Mouse (Mus musculus): ENCODE measurements at regions not wholly inside any gene's neighbourhood (a gene's known extent, or its start where the extent isn't known, plus 50 kb on each side); places are given as distances from the start of the nearest gene placed in this dataset.
"Not testable (repeated sequence)": the region's sequence is repeated elsewhere in the genome, so short reads cannot be mapped to it uniquely, and the experiment has no call there.

- DNase-seq (ENCODE audit: low read depth, low spot score), result no peak
- H3K36me3 ChIP-seq (ENCODE audit: control insufficient read depth, insufficient read depth, low read length, poor library complexity, severe bottlenecking), result no peaks in the 10 kb centered on the region
Measured at GRCm38 (mm10) chr11:94882687-94883383, 53.2 kb upstream of the Col1a1 start.

DNA sequence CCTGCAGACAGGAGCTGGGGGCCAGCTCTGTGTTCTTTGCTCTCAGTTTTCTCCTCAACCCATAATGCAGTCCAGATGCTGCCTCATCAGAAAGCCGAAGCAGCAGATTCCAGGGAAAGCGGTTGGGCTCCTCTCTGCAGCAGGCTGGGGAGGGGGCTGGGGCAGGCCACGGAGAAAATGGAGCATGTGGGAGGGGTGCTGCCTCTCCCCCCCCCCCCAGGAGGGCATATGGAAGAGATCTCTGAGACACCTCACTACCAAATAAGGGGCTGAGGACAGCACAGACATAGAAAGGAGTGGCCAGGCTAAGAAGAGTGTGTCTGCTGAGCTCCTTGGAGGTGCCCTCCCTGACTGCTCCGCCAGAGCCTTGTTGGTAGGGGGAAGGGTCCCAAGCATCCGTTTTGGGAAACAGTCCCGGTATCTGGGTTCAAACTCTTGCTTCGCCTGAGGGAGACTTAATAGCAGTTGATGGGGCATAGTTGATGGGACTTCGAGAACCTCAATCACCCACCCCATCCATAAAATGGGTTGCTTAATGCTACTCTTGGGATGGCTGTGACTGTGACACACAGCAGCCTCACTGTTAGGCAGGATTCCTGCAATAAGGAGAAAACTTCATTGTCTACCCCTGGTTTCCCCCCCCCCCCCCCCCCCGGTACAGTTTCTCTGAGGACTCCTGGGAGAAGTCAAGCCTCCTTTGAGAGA is 53.9 kb upstream of the Col1a1 start:
- no peak for DNase-seq (ENCODE audit: low read depth, low spot score)
- H3K27me3 ChIP-seq (ENCODE audit: control insufficient read depth, insufficient read depth, low read length, poor library complexity, severe bottlenecking), result no peaks in the 10 kb centered on the region
- H3K36me3 ChIP-seq (ENCODE audit: control insufficient read depth, insufficient read depth, low read length, poor library complexity, severe bottlenecking), result no peaks in the 10 kb centered on the region

More at GRCm38 (mm10) chr11:94882687-94883383, 53.2 kb upstream of the Col1a1 start:
- no peaks in the 10 kb centered on the region for H3K27me3 ChIP-seq (ENCODE audit: control insufficient read depth, insufficient read depth, low read length, poor library complexity, severe bottlenecking)

GRCm38 (mm10) chr11:94880896-94881840 is 54.9 kb upstream of the Col1a1 start:
- no peak for DNase-seq (ENCODE audit: low read depth, low spot score)
- no peaks in the 10 kb centered on the region for H3K36me3 ChIP-seq (ENCODE audit: control insufficient read depth, insufficient read depth, low read length, poor library complexity, severe bottlenecking)
- no peaks in the 10 kb centered on the region for H3K27me3 ChIP-seq (ENCODE audit: control insufficient read depth, insufficient read depth, low read length, poor library complexity, severe bottlenecking)

DNA sequence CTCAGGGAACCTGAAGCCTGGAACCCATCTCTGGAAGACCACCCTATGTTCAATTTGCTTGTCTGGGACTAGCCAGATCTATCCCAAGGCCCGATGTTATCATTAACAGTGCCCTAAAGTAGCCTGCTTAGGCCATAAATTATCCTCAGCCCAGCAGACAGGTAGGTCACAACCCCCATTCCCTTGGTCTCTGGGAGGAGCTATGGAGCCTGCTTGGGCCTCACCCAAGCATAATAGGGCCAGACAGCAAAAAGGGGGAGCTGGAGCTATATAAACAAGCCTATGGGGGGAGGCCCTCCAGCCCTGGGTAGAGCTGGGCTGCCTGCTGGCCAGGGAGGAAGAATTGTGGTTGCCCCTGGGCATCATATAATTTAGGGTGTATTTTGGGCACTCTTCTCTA is 59.3 kb upstream of the Col1a1 start:
- no peak for DNase-seq (ENCODE audit: low read depth, low spot score)
- H3K36me3 ChIP-seq (ENCODE audit: control insufficient read depth, insufficient read depth, low read length, poor library complexity, severe bottlenecking), result no peaks in the 10 kb centered on the region
- H3K27me3 ChIP-seq (ENCODE audit: control insufficient read depth, insufficient read depth, low read length, poor library complexity, severe bottlenecking), result no peaks in the 10 kb centered on the region; the same call in 1 of the 2 replicates

GRCm38 (mm10) chr11:94875026-94875425 is 61.0 kb upstream of the Col1a1 start:
- no peak for DNase-seq (ENCODE audit: low read depth, low spot score)
- no peaks in the 10 kb centered on the region for H3K36me3 ChIP-seq (ENCODE audit: control insufficient read depth, insufficient read depth, low read length, poor library complexity, severe bottlenecking)
- H3K27me3 ChIP-seq (ENCODE audit: control insufficient read depth, insufficient read depth, low read length, poor library complexity, severe bottlenecking), result no peaks in the 10 kb centered on the region; the same call in 1 of the 2 replicates

GRCm38 (mm10) chr11:94874155-94874561 is 61.9 kb upstream of the Col1a1 start:
- no peak for DNase-seq (ENCODE audit: low read depth, low spot score)
- no peaks in the 10 kb centered on the region for H3K36me3 ChIP-seq (ENCODE audit: control insufficient read depth, insufficient read depth, low read length, poor library complexity, severe bottlenecking)
- no peaks in the 10 kb centered on the region; the same call in 1 of the 2 replicates for H3K27me3 ChIP-seq (ENCODE audit: control insufficient read depth, insufficient read depth, low read length, poor library complexity, severe bottlenecking)

DNA sequence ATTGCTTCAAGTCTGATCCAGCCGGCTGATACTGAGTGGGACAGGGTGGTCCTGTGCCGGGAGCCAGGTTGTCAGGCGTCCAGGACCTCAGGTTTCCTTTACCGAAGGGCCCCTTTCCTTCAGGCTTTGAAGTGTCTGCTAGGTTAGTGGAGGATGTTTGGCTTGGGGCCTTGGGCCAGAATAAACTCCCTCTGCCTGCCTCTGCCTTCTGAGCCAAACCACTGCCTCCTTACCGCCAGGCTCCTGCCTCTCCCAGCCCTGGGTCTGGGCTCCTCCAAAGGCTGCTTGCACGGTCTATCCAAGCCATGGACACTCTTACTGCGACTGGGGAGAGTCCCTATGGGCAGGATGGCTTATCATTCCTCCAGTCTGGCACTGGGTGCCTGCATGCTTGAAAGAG is 62.3 kb upstream of the Col1a1 start:
- Histone ChIP-seq H3K36me3 (ENCODE audit: control insufficient read depth, insufficient read depth, low read length, poor library complexity, severe bottlenecking) (no peaks in the 10 kb centered on the region), H3K27me3 (ENCODE audit: control insufficient read depth, insufficient read depth, low read length, poor library complexity, severe bottlenecking) (no peaks in the 10 kb centered on the region; the same call in 1 of the 2 replicates)
- DNase-seq (ENCODE audit: low read depth, low spot score), result no peak

DNA sequence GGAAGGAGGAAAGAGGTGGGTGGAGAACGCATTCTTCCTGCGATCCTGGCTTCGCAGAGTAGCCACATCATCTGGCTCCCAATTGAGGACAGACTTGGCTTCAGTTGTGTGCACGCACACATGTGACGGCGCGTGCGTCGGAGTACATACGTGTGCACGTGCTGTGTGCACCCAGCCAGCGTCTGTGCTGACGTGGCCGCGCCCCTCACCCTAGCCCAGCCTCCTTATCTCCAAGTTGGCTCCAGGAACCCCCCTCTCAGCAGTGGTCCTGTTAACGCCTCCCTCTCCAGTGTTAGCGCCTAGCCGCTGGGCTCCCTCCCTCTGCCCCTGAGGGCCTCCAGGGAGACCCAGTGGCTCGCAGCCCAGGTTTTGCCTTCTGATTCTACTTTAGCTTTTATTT is 63.1 kb upstream of the Col1a1 start:
- Histone ChIP-seq H3K27me3 (ENCODE audit: control insufficient read depth, insufficient read depth, low read length, poor library complexity, severe bottlenecking) (no peaks in the 10 kb centered on the region; the same call in 1 of the 2 replicates), H3K36me3 (ENCODE audit: control insufficient read depth, insufficient read depth, low read length, poor library complexity, severe bottlenecking) (no peaks in the 10 kb centered on the region)
- DNase-seq (ENCODE audit: low read depth, low spot score), result no peak

GRCm38 (mm10) chr11:94870341-94870740 is 65.7 kb upstream of the Col1a1 start:
- peak; percentile 22 for DNase-seq (ENCODE audit: low read depth, low spot score)
- Histone ChIP-seq H3K27me3 (ENCODE audit: control insufficient read depth, insufficient read depth, low read length, poor library complexity, severe bottlenecking) (no peaks in the 10 kb centered on the region; the same call in 1 of the 2 replicates), H3K36me3 (ENCODE audit: control insufficient read depth, insufficient read depth, low read length, poor library complexity, severe bottlenecking) (no peaks in the 10 kb centered on the region)

DNA sequence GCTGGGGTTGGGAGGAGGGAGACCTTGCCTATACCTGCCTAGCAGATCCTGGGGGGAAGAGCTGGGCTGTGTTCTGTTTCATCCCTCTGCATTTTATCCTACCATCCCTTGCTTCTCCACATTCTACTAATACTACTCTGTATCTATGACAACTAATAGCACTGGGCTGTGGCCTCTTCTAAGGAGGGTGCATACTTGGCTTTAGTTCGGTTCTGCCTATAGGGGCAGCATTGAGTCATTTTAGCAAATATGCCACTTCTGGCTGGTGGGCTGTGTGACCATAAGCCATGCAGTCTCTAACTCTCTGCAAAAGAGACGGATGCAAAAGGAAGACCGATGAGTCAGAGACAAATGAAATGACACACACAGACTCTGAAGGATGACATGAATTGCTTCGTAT is 66.2 kb upstream of the Col1a1 start:
- H3K36me3 ChIP-seq (ENCODE audit: control insufficient read depth, insufficient read depth, low read length, poor library complexity, severe bottlenecking); H3K27me3 ChIP-seq (ENCODE audit: control insufficient read depth, insufficient read depth, low read length, poor library complexity, severe bottlenecking): not testable (repeated sequence)
- DNase-seq (ENCODE audit: low read depth, low spot score), result peak; percentile 15

DNA sequence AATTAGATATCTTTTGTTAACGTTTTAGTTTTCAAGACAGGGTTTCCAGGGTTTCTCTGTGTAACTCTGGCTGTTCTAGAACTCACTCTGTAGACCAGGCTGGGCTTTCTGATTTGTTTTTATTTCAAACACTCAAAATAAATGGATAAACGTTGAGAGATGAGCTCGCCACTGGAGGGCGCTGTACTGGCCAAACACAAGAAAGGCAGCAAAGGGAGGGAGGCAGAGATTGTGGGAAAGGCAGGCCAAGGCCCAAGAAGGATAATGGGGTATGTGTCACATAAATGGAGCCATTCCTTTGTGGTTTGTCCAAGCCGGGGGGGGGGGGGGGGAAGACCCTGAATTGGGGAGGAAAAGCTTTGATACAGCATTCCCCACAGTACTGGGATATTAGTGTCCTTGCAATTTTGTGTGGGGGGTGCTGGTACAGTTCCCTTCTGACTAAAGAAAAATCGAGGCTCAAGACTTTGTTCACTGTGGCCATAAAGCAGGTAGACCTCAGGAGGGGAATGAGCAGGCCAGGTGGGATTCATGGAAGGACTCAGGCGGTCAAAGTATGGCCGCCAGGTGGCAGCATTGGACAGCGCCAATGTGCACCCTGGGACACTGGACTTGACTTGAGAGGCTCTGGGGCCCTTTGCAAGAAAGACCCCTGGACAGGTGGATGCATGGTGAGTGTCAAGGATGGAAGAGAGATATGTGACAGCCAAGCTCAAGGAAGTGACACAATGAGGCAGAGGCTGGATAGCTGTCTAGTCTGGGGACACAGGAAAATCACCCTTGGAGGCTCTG is 69.7 kb upstream of the Col1a1 start:
- no peaks in the 10 kb centered on the region for H3K36me3 ChIP-seq (ENCODE audit: control insufficient read depth, insufficient read depth, low read length, poor library complexity, severe bottlenecking)
- DNase-seq (ENCODE audit: low read depth, low spot score), result peak; percentile 54
- H3K27me3 ChIP-seq (ENCODE audit: control insufficient read depth, insufficient read depth, low read length, poor library complexity, severe bottlenecking), result no peaks in the 10 kb centered on the region

GRCm38 (mm10) chr11:94850129-94850528 is 67.6 kb upstream of the Tmem92 start:
- DNase-seq (ENCODE audit: low read depth, low spot score), result no peak
- Histone ChIP-seq H3K36me3 (ENCODE audit: control insufficient read depth, insufficient read depth, low read length, poor library complexity, severe bottlenecking) (no peaks in the 10 kb centered on the region), H3K27me3 (ENCODE audit: control insufficient read depth, insufficient read depth, low read length, poor library complexity, severe bottlenecking) (0 out of 2 replicates have a peak, but pooled peaks cover 1% of the 10 kb centered on the region)

GRCm38 (mm10) chr11:94839133-94839532 is 56.6 kb upstream of the Tmem92 start:
- DNase-seq (ENCODE audit: low read depth, low spot score), result no peak
- Histone ChIP-seq H3K36me3 (ENCODE audit: control insufficient read depth, insufficient read depth, low read length, poor library complexity, severe bottlenecking) (no peaks in the 10 kb centered on the region), H3K27me3 (ENCODE audit: control insufficient read depth, insufficient read depth, low read length, poor library complexity, severe bottlenecking) (no peaks in the 10 kb centered on the region)

GRCm38 (mm10) chr11:94838140-94838539 is 55.6 kb upstream of the Tmem92 start:
- no peaks in the 10 kb centered on the region for H3K27me3 ChIP-seq (ENCODE audit: control insufficient read depth, insufficient read depth, low read length, poor library complexity, severe bottlenecking)
- DNase-seq (ENCODE audit: low read depth, low spot score), result peak; percentile 7
- H3K36me3 ChIP-seq (ENCODE audit: control insufficient read depth, insufficient read depth, low read length, poor library complexity, severe bottlenecking), result no peaks in the 10 kb centered on the region
